Mouse (Mus musculus) WW6 (cell line): ENCODE data around the gene Mum1.

Source experiments
- DNase-seq: peaks from one replicate; pipeline ENCODE4 v3.0.0-alpha.2; 2013; ENCODE audit warnings: low read depth, low spot score

Gene Mum1

GRCm38 (mm10) chr10:80271186-80271843 is 45.1 kb downstream of the Mum1 start:
- DNase-seq = no peak

GRCm38 (mm10) chr10:80271870-80272585 is 45.8 kb downstream of the Mum1 start:
- DNase-seq = no peak

- no peak for DNase-seq
Measured at GRCm38 (mm10) chr10:80273847-80274246, 47.6 kb downstream of the Mum1 start.

GRCm38 (mm10) chr10:80276238-80276637 is 50.0 kb downstream of the Mum1 start:
- no peak for DNase-seq

GRCm38 (mm10) chr10:80278390-80278789 is 52.2 kb downstream of the Mum1 start:
- DNase-seq = no peak

GRCm38 (mm10) chr10:80279273-80279672 is 53.0 kb downstream of the Mum1 start:
- no peak for DNase-seq

GRCm38 (mm10) chr10:80281304-80281703 is 55.1 kb downstream of the Mum1 start:
- no peak for DNase-seq

- no peak for DNase-seq
Measured at GRCm38 (mm10) chr10:80281921-80282371, 55.7 kb downstream of the Mum1 start.

- no peak for DNase-seq
Measured at GRCm38 (mm10) chr10:80282481-80283441, 56.5 kb downstream of the Mum1 start.

- DNase-seq = no peak
Measured at GRCm38 (mm10) chr10:80285222-80286070, 59.2 kb downstream of the Mum1 start.

GRCm38 (mm10) chr10:80288097-80288496 is 61.9 kb downstream of the Mum1 start:
- DNase-seq = no peak

- no peak for DNase-seq
Measured at GRCm38 (mm10) chr10:80288657-80289056, 62.4 kb downstream of the Mum1 start.

- DNase-seq = peak; percentile 92
Measured at GRCm38 (mm10) chr10:80292251-80293146, 66.3 kb downstream of the Mum1 start, which contains the start of gene Rps15. Gene Rps15, plus strand, starts transcription at chr10:80292453.

- no peak for DNase-seq
Measured at GRCm38 (mm10) chr10:80293325-80293724, 67.1 kb downstream of the Mum1 start.
